Mouse (Mus musculus): ENCODE data around the gene Spata21. TPM values are rescaled to one million over a fixed set of nuclear protein-coding genes. Genes with fewer than 3 reads are reported as not detected.

Spata21 gene
- polyA plus RNA-seq, 1 experiment from 2014 or later = 0.25 TPM

DNA sequence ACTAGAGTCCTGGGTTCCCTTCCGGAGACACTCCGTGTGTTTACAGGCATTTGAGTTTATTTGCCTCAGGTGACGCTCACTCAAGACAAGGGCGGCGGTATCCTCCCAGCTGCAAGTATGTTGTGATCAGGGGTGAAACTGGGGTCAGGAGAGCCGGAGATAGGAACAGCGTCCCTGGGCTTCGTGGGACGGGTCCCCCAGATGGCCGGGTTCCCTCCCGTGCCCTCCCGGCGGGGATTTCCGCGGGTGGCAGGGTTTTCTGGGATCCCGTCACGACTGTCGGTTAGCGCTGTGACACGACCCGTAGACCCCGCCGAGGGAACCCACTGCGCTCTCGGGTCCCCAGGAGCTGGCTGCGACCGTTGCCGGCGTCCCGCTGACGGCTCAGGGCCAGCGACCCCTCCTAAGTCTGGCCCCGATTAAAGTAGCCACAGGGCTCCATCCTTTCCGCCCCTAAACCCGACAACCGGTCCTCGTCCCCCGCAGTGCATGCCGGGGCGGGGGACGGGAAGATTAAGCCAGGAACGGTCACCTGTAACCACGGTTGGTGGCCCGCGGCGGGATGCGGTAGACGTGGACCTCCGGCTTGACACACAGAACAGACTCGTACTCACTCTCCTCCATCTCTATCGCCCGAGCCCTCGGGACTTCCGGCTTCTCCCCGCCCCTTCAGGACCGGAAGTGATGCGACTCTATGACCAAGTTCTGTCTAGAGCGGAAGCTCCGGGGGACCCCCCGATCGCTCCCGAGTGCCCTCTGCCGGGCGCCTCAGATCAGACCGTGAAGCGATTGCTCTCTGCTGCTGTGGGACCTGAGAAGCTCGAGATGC lies 10.2 kb upstream of the Spata21 start, which contains the start of gene Necap2:
Necap2 (minus strand) TSS at position 677 of the 829 bp plus-strand sequence.
- H3K4me3 ChIP-seq = peak within 1 kb of the TSS; percentile 94
- ATAC-seq (ENCODE audit: low FRiP score, low read depth) = peak; percentile 95
- H3K4me1 ChIP-seq = peaks cover 15% of the 10 kb centered on the region
- under 1% methylated on average over 67 of the region's 67 CpGs for WGBS
- no peaks in the 10 kb centered on the region for H3K27me3 ChIP-seq (replicated peaks)
- peaks cover 17% of the 10 kb centered on the region for H3K36me3 ChIP-seq
- H3K9ac ChIP-seq = peak within 1 kb of the TSS; percentile 93
- no peaks in the 10 kb centered on the region for H3K9me3 ChIP-seq
- no peak within 1 kb of the TSS; the same call in 1 of the 2 replicates for H3K27ac ChIP-seq
- H3K4me2 ChIP-seq (replicated peaks) = peak within 1 kb of the TSS; percentile 97

- H3K36me3 ChIP-seq = peaks cover 10% of the 10 kb centered on the region
- peaks cover 15% of the 10 kb centered on the region for H3K4me1 ChIP-seq
- H3K9ac ChIP-seq = no peak overlapping the region
- 74% methylated on average over 18 of the region's 18 CpGs for WGBS
- H3K4me3 ChIP-seq = no peak overlapping the region; the same call in 1 of the 2 replicates
- peak overlapping the region; percentile 97; the same call in 1 of the 2 replicates for H3K4me2 ChIP-seq (replicated peaks)
- H3K9me3 ChIP-seq = no peaks in the 10 kb centered on the region
- H3K27me3 ChIP-seq (replicated peaks) = no peaks in the 10 kb centered on the region
- H3K27ac ChIP-seq = no peak overlapping the region
- ATAC-seq (ENCODE audit: low FRiP score, low read depth) = peak; percentile 58; the same call in 1 of the 2 replicates
These were observed 9.5 kb upstream of the Spata21 start for GRCm38 (mm10) chr4:141078510-141079137.

GRCm38 (mm10) chr4:141086862-141087261 lies 1.3 kb upstream of the Spata21 start:
- no peaks in the 10 kb centered on the region for H3K27me3 ChIP-seq (replicated peaks)
- ATAC-seq (ENCODE audit: low FRiP score, low read depth) = no peak
- 75% methylated on average over 10 of the region's 10 CpGs for WGBS
- H3K27ac ChIP-seq = no peak overlapping the region
- H3K9ac ChIP-seq = no peak overlapping the region
- H3K4me2 ChIP-seq (replicated peaks) = no peak overlapping the region
- H3K9me3 ChIP-seq = no peaks in the 10 kb centered on the region
- no peaks in the 10 kb centered on the region for H3K36me3 ChIP-seq
- H3K4me3 ChIP-seq = no peak overlapping the region
- no peaks in the 10 kb centered on the region for H3K4me1 ChIP-seq

GRCm38 (mm10) chr4:141088714-141089113 lies 581 bp downstream of the Spata21 start:
- Histone ChIP-seq H3K36me3 (no peaks in the 10 kb centered on the region), H3K4me2 (replicated peaks) (no peak overlapping the region), H3K4me3 (no peak overlapping the region), H3K4me1 (no peaks in the 10 kb centered on the region), H3K9me3 (no peaks in the 10 kb centered on the region), H3K9ac (no peak overlapping the region), H3K27ac (no peak overlapping the region), H3K27me3 (replicated peaks) (no peaks in the 10 kb centered on the region)
- WGBS = 72% methylated on average over 9 of the region's 9 CpGs
- ATAC-seq (ENCODE audit: low FRiP score, low read depth) = no peak

DNA sequence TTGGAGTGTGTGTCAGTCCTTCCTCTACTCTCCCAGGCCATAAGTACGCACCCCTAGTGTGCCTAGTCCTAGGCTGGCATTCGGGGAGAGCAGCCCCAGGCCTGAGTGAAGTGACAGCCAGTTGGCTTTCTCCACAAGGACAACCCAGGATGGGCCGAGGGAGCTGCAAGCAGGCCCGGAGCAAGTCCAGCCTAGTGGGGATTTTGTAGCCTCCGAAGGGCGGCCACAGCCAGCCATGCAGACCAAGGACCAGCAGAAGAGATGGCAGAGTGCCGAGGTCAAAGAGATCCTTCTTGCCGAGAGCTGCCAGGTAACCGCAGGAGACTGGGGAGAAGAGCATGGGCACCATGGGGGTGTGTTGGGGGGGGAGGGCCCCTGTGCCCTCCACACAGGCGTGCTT lies 6.9 kb downstream of the Spata21 start:
- H3K4me3 ChIP-seq = no peak overlapping the region
- 85% methylated on average over 10 of the region's 10 CpGs for WGBS
- no peaks in the 10 kb centered on the region for H3K36me3 ChIP-seq

GRCm38 (mm10) chr4:141096710-141097109 lies 8.6 kb downstream of the Spata21 start:
- Histone ChIP-seq H3K36me3 (no peaks in the 10 kb centered on the region), H3K9me3 (no peaks in the 10 kb centered on the region), H3K4me3 (no peak overlapping the region), H3K4me2 (replicated peaks) (0 out of 2 replicates have a peak overlapping the region, but pooled peaks have one; percentile 14), H3K27me3 (replicated peaks) (no peaks in the 10 kb centered on the region), H3K4me1 (0 out of 2 replicates have a peak, but pooled peaks cover 2% of the 10 kb centered on the region), H3K9ac (no peak overlapping the region), H3K27ac (no peak overlapping the region)
- ATAC-seq (ENCODE audit: low FRiP score, low read depth) = no peak
- 14% methylated on average over 9 of the region's 9 CpGs for WGBS

More for the DNA sequence above, 6.9 kb downstream of the Spata21 start:
- Histone ChIP-seq H3K4me2 (replicated peaks) (no peak overlapping the region), H3K27ac (no peak overlapping the region), H3K9ac (no peak overlapping the region), H3K9me3 (no peaks in the 10 kb centered on the region), H3K27me3 (replicated peaks) (no peaks in the 10 kb centered on the region), H3K4me1 (0 out of 2 replicates have a peak, but pooled peaks cover 2% of the 10 kb centered on the region)
- ATAC-seq (ENCODE audit: low FRiP score, low read depth) = no peak

DNA sequence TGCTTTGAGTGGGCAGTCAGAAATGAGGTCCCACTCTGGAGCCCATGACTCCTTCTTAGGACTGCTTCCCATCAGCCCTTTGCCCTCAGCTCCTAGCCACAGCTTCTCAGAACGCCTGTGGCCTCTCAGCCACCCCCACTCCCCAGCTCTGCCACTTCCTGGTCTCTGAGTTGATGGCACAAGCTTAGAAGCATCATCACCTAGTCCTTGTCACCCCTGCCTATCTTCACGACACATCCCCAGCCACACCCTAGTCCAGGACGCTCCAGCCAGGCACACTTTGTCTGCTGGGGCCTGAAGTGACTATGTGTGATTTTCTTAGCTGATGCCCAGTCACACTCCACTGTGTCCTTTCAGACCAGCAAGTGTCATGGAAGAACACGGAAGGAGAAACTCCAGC lies 10.8 kb downstream of the Spata21 start:
- Histone ChIP-seq H3K9ac (no peak overlapping the region), H3K27ac (no peak overlapping the region), H3K4me2 (replicated peaks) (no peak overlapping the region), H3K4me1 (0 out of 2 replicates have a peak, but pooled peaks cover 2% of the 10 kb centered on the region), H3K36me3 (no peaks in the 10 kb centered on the region), H3K4me3 (no peak overlapping the region), H3K27me3 (replicated peaks) (no peaks in the 10 kb centered on the region), H3K9me3 (no peaks in the 10 kb centered on the region)
- WGBS = 84% methylated on average over 4 of the region's 4 CpGs
- ATAC-seq (ENCODE audit: low FRiP score, low read depth) = no peak

GRCm38 (mm10) chr4:141099956-141100355 lies 11.8 kb downstream of the Spata21 start:
- Histone ChIP-seq H3K9me3 (no peaks in the 10 kb centered on the region), H3K9ac (no peak overlapping the region), H3K4me2 (replicated peaks) (no peak overlapping the region), H3K27me3 (replicated peaks) (no peaks in the 10 kb centered on the region), H3K27ac (no peak overlapping the region), H3K4me1 (0 out of 2 replicates have a peak, but pooled peaks cover 2% of the 10 kb centered on the region), H3K36me3 (no peaks in the 10 kb centered on the region), H3K4me3 (no peak overlapping the region)
- no peak for ATAC-seq (ENCODE audit: low FRiP score, low read depth)
- 72% methylated on average over 5 of the region's 5 CpGs for WGBS

DNA sequence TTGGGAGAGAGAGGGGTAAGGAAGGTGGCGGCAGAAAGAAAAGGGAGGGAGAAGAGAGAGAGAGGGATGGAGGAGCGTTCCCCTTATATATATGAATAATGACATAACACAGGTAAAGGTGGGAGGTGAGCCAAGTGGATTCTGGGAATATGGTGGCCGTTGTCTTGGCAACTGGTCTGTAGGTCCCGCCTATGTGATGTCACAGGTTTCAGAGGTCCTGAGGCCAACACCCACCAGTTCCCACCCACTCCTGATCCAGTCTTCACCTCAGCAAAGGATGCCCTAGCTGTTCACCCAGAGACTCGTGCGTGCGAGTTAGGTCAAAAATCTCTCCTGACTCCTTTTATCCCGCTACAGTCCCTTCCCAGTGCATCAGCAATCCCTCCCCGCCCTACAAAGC lies 13.2 kb downstream of the Spata21 start:
- Histone ChIP-seq H3K36me3 (no peaks in the 10 kb centered on the region), H3K4me3 (no peak overlapping the region), H3K4me1 (0 out of 2 replicates have a peak, but pooled peaks cover 2% of the 10 kb centered on the region), H3K27me3 (replicated peaks) (no peaks in the 10 kb centered on the region), H3K9me3 (no peaks in the 10 kb centered on the region), H3K9ac (no peak overlapping the region), H3K27ac (no peak overlapping the region), H3K4me2 (replicated peaks) (no peak overlapping the region)
- 91% methylated on average over 9 of the region's 9 CpGs for WGBS
- ATAC-seq (ENCODE audit: low FRiP score, low read depth) = no peak

DNA sequence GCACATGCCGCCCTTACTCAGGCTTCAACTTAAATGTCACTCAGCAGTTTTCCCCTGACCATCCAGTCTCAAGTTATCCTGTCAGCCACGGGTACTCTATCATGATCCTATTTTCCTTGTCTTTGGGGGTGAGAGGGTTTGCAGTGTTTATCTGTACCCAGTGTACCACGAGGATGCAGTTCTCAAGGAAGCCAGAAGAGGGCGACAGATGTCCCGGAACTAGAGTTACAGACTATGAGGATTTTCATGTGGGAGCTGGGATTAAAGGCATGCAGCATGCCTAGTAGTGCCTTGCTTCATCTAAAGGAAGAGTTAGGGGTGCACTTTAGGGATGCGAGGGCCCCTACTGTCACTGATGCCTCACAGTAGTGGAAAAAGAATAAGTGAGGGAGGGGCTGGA lies 13.7 kb downstream of the Spata21 start:
- no peak overlapping the region for H3K27ac ChIP-seq
- H3K9me3 ChIP-seq = no peaks in the 10 kb centered on the region
- no peak overlapping the region for H3K4me3 ChIP-seq
- no peak for ATAC-seq (ENCODE audit: low FRiP score, low read depth)
- no peaks in the 10 kb centered on the region for H3K27me3 ChIP-seq (replicated peaks)
- 0 out of 2 replicates have a peak, but pooled peaks cover under 1% of the 10 kb centered on the region for H3K4me1 ChIP-seq
- no peaks in the 10 kb centered on the region for H3K36me3 ChIP-seq
- 62% methylated on average over 6 of the region's 6 CpGs for WGBS
- H3K9ac ChIP-seq = no peak overlapping the region
- H3K4me2 ChIP-seq (replicated peaks) = no peak overlapping the region

DNA sequence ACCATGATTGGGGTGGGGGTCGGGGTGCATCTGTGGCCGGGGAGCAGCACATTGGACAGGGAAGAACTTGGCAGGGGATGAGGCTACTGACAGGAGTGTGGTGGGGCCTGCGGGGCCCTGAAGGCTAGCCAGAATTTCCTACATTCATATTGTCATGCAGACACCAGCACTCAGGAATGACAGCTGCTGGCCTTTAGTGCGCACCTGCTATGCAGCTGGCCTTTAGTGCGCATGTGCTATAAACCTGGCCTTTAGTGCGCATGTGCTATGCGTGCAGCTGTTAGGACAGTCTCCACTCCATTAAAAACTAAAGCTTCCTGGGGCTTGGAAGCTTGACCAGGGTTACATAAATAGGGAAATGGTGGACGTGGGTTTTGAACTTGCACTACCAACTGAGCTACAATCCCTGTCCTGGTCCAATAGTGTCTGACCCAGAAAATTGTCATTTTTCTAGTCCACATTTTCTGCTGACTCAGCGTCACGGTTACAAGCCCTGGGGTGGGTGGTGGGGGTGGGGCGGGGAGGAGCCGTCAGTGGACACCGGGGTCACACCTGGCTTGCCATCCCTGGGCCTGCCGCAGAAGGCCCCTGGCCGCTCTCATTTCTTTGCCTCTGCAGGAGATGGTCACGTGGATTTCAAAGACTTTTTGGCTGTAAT lies 18.5 kb downstream of the Spata21 start:
- 0 out of 2 replicates have a peak, but pooled peaks have one; percentile 17 for ATAC-seq (ENCODE audit: low FRiP score, low read depth)
- no peak overlapping the region for H3K4me3 ChIP-seq
- H3K9me3 ChIP-seq = no peaks in the 10 kb centered on the region
- no peaks in the 10 kb centered on the region for H3K27me3 ChIP-seq (replicated peaks)
- no peak overlapping the region for H3K27ac ChIP-seq
- no peak overlapping the region for H3K9ac ChIP-seq
- no peaks in the 10 kb centered on the region for H3K4me1 ChIP-seq
- WGBS = 78% methylated on average over 16 of the region's 16 CpGs
- H3K4me2 ChIP-seq (replicated peaks) = no peak overlapping the region
- peaks cover 15% of the 10 kb centered on the region for H3K36me3 ChIP-seq

DNA sequence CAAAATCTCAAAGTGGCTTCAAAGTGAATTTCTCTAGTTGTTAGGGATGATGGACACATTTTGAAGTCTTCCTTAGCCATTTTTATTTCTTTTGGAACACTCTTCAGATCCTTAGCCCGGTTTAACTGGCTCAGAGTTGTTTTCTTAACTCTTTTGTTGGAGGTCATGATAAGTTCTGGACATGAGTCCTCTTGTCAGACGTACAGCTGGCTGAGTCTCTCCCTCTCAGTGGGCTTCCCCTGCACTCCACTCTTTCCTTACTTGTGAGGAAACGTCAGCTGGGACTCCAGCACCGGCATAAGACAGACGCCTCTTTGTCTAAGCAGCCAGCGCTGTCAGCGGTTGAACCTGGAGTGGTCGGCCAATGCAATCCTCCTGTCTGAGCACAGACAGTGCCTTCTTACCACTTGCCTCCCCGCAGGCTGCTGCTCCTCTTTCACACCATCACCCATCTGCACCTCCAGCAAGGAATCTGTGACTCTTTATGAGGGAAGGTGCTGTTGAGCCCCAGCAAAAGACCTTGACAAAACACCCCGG lies 20.1 kb downstream of the Spata21 start:
- WGBS = 47% methylated on average over 10 of the region's 10 CpGs
- Histone ChIP-seq H3K4me2 (replicated peaks) (no peak overlapping the region), H3K36me3 (peaks cover 30% of the 10 kb centered on the region), H3K9me3 (no peaks in the 10 kb centered on the region), H3K9ac (no peak overlapping the region), H3K27ac (no peak overlapping the region), H3K27me3 (replicated peaks) (no peaks in the 10 kb centered on the region), H3K4me1 (no peaks in the 10 kb centered on the region), H3K4me3 (no peak overlapping the region)
- ATAC-seq (ENCODE audit: low FRiP score, low read depth) = no peak

All from neural tube, embryonic 12.5 days (tissue).